Mouse (Mus musculus): Measurements from ENCODE around the gene Myl9. TPM values are rescaled to one million over a fixed set of nuclear protein-coding genes. Genes with fewer than 3 reads are reported as not detected.

The Myl9 gene
- polyA plus RNA-seq, 1 experiment from 2014 or later = 1,258 TPM

DNA sequence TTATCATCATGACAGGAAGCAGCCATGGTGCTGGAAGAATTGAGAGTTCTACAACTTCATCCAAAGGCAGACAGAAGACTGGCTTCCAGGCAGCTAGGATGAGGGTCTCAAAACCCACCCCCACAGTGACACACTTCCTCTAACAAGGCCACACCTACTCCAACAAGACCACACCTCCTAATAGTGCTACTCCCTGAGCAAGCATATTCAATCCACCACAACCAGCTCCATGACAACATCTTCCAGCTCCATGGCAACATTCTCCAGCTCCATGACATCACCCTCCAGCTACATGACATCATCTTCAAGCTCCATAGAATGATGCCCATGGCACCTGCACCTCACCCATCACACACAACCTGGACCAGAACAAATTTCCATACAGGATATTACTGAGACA lies 1.8 kb upstream of the Myl9 start:
- peaks cover 20% of the 10 kb centered on the region for H3K4me1 ChIP-seq (ENCODE audit: control insufficient read depth, insufficient read depth, low read length)
- H3K27me3 ChIP-seq (replicated peaks; ENCODE audit: control insufficient read depth, insufficient read depth, low read length) = no peaks in the 10 kb centered on the region

DNA sequence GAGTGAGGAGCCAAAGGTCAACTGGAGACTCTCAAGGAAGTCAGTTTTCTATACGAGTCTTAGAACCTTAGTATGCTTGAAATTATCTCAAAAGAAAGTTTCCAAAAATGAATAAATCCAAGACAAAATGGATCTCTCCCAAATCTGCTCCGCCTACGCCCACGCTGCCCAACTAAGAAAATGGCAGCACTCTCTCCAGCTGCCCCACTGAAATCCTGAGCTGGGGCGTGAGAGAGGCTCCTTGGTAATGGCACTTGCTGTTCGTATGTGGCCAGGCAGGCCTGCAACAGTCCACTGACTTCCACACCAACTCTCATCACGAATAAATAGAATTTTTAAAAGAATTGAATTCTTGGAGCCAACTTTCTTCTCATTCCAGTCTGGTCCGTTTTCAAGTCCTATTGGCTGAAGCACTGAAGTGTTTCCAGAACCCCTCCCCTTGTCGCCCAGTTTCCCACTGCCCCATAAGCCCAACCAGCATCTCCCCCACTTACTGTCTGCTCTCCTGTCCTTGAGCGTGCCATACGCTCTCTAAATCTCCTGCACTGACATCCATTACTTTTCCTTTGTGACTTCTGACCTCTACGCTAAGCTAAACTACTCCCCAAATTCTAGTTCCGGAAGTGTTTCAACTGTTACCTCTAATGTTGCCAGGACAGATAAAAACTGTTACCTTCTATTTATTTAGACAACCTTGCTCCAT lies 1.0 kb upstream of the Myl9 start:
- H3K27me3 ChIP-seq (replicated peaks; ENCODE audit: control insufficient read depth, insufficient read depth, low read length) = no peaks in the 10 kb centered on the region
- peak overlapping the region; percentile 50 for H3K4me3 ChIP-seq (ENCODE audit: low read length)
- peak overlapping the region; percentile 76 for H3K9ac ChIP-seq (ENCODE audit: low read depth, low read length)
- peak overlapping the region; percentile 61 for H3K4me2 ChIP-seq (ENCODE audit: low read depth, low read length)
- peak overlapping the region; percentile 77 for H3K27ac ChIP-seq (ENCODE audit: low read length)
- H3K4me1 ChIP-seq (ENCODE audit: control insufficient read depth, insufficient read depth, low read length) = peaks cover 20% of the 10 kb centered on the region
- no peaks in the 10 kb centered on the region for H3K9me3 ChIP-seq (ENCODE audit: control insufficient read depth, low read length)
- H3K36me3 ChIP-seq (ENCODE audit: control insufficient read depth, insufficient read depth, low read length) = no peaks in the 10 kb centered on the region
- no peak for ATAC-seq
- WGBS = 67% methylated on average over 13 of the region's 13 CpGs

More for the DNA sequence above, 1.8 kb upstream of the Myl9 start:
- Histone ChIP-seq H3K9ac (ENCODE audit: low read depth, low read length) (no peak overlapping the region), H3K9me3 (ENCODE audit: control insufficient read depth, low read length) (no peaks in the 10 kb centered on the region), H3K4me2 (ENCODE audit: low read depth, low read length) (no peak overlapping the region), H3K27ac (ENCODE audit: low read length) (no peak overlapping the region), H3K36me3 (ENCODE audit: control insufficient read depth, insufficient read depth, low read length) (no peaks in the 10 kb centered on the region), H3K4me3 (ENCODE audit: low read length) (no peak overlapping the region)
- ATAC-seq = no peak

DNA sequence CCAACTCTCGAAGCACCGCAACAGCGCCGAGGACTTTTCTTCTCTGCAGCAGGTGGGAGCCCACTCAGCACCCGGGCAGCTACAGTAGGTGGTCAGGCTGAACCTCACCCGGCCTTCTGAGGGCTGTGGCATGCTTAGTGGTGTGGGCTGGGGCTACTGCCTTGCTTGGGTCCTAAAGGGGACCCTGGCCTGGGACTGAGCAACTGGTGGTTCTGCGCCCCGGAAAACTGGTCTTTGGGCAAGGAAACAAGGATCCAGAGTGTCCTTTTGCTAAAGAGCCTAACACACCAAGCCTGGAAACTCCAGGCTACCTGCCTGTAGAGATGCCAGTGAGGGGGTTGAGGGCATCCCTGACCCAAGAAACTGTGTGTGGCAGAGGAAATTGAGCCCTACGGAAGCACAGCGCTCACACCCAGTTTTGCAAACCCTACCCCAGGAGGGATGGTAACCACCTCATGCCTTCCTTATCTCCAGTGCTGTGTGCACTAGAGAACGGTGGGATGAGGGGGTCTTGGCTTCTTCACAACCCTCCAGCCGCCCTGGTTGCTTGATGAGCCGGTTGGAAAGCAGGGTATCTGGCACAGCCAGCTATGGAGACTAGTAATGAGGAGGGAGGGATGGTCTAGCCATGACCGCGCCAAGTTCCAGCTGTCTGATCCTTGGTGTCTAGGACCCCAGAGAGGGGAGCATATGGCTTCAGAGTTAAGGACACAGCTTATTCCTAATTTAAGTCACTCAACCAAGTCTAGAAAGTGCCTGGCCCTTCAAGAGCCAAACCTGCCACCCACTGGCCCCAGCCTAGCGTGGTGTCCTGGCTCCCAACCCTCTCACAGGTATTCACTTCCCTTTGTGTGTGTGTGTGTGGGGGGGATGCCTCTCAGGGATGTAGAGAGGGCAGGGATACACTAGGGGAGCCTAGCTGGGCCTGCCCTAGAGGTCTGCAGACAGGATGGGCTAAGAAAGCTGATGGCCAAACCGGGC lies 525 bp downstream of the Myl9 start:
- H3K4me3 ChIP-seq (ENCODE audit: low read length) = peak overlapping the region; percentile 50
- H3K9ac ChIP-seq (ENCODE audit: low read depth, low read length) = peak overlapping the region; percentile 76
- no peaks in the 10 kb centered on the region for H3K9me3 ChIP-seq (ENCODE audit: control insufficient read depth, low read length)
- H3K36me3 ChIP-seq (ENCODE audit: control insufficient read depth, insufficient read depth, low read length) = no peaks in the 10 kb centered on the region
- no peaks in the 10 kb centered on the region for H3K27me3 ChIP-seq (replicated peaks; ENCODE audit: control insufficient read depth, insufficient read depth, low read length)
- H3K4me2 ChIP-seq (ENCODE audit: low read depth, low read length) = peak overlapping the region; percentile 61
- peak overlapping the region; percentile 77 for H3K27ac ChIP-seq (ENCODE audit: low read length)
- peaks cover 32% of the 10 kb centered on the region for H3K4me1 ChIP-seq (ENCODE audit: control insufficient read depth, insufficient read depth, low read length)
- 30% methylated on average over 17 of the region's 17 CpGs for WGBS
- no peak for ATAC-seq

DNA sequence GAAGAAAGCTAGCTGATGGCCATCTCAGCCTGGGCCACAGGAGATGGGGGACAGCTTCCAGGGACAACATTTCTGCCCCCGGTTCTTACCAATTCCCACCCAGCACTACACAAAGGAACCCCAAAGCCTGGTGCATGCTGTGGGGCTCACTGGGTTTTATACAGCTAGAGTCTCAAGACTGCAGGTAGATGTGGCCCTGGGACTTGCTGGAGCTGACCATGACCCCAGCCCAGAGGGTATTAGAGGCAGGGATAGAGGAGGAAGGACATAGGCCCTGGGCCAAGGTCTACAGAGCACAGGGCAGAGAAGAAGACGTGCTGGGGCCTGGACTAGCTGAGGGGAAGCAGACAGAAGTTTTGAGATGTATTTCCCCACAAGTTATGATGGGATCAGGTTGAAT lies 1.7 kb downstream of the Myl9 start:
- peaks cover 40% of the 10 kb centered on the region for H3K4me1 ChIP-seq (ENCODE audit: control insufficient read depth, insufficient read depth, low read length)
- peak overlapping the region; percentile 44 for H3K4me3 ChIP-seq (ENCODE audit: low read length)
- WGBS = 89% methylated on average over 2 of the region's 2 CpGs
- ATAC-seq = no peak
- peak overlapping the region; percentile 53 for H3K9ac ChIP-seq (ENCODE audit: low read depth, low read length)
- H3K27ac ChIP-seq (ENCODE audit: low read length) = peak overlapping the region; percentile 59
- H3K36me3 ChIP-seq (ENCODE audit: control insufficient read depth, insufficient read depth, low read length) = no peaks in the 10 kb centered on the region
- H3K27me3 ChIP-seq (replicated peaks; ENCODE audit: control insufficient read depth, insufficient read depth, low read length) = no peaks in the 10 kb centered on the region
- peak overlapping the region; percentile 33 for H3K4me2 ChIP-seq (ENCODE audit: low read depth, low read length)
- no peaks in the 10 kb centered on the region for H3K9me3 ChIP-seq (ENCODE audit: control insufficient read depth, low read length)

DNA sequence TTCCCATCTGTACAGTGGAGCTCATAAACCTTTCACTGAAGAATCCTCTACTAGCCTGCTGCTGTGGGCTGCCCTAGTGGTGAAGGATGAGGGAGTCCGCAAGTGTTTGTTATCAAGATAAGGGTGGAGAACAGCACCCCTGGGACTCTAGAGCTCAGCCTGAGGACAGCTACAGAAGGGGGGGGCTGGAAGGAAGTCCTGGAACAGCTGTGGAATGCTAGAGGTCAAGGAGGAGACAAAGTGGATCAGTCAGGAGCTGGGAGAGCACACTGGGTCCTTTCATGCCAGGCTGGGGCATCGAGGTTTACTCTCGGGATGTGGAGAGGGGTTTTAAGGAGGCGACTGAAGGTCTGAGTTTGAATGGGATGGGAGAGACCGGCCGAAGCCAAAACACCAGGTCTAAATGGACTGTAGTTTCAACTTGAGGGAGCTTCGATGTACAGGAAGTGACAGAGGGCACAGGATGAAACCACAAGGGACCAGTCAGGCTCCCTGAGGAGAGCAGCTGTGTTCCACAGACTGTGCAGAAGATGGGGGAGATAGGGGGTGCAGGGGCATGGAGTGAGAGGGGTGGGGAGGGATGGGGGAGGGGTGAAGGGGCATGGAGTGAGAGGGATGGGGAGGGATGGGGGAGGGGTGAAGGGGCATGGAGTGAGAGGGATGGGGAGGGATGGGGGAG lies 2.2 kb downstream of the Myl9 start:
- Histone ChIP-seq H3K9ac (ENCODE audit: low read depth, low read length) (peak overlapping the region; percentile 53), H3K27ac (ENCODE audit: low read length) (peak overlapping the region; percentile 59), H3K4me2 (ENCODE audit: low read depth, low read length) (peak overlapping the region; percentile 33), H3K4me3 (ENCODE audit: low read length) (peak overlapping the region; percentile 44), H3K4me1 (ENCODE audit: control insufficient read depth, insufficient read depth, low read length) (peaks cover 40% of the 10 kb centered on the region), H3K27me3 (replicated peaks; ENCODE audit: control insufficient read depth, insufficient read depth, low read length) (no peaks in the 10 kb centered on the region), H3K9me3 (ENCODE audit: control insufficient read depth, low read length) (no peaks in the 10 kb centered on the region), H3K36me3 (ENCODE audit: control insufficient read depth, insufficient read depth, low read length) (no peaks in the 10 kb centered on the region)
- 48% methylated on average over 7 of the region's 7 CpGs for WGBS
- ATAC-seq = no peak

DNA sequence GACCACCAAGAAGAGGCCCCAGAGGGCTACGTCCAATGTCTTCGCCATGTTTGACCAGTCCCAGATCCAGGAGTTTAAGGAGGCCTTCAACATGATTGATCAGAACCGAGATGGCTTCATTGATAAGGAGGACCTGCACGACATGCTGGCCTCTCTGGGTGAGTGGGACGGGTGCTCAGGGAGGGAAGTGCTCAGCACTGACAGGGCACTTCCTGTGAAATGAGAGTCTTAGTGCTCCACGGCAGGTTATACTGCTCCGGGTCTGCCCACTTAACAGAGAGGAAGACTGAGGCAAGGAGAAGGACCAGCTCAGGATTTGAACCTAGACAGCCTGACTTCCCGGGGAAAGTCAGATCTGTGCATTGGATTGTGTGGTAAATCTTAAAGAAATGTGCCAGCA lies 3.4 kb downstream of the Myl9 start:
- H3K9me3 ChIP-seq (ENCODE audit: control insufficient read depth, low read length) = no peaks in the 10 kb centered on the region
- no peak overlapping the region for H3K27ac ChIP-seq (ENCODE audit: low read length)
- H3K27me3 ChIP-seq (replicated peaks; ENCODE audit: control insufficient read depth, insufficient read depth, low read length) = no peaks in the 10 kb centered on the region
- no peak for ATAC-seq
- H3K4me2 ChIP-seq (ENCODE audit: low read depth, low read length) = peak overlapping the region; percentile 49
- WGBS = 71% methylated on average over 8 of the region's 8 CpGs
- peak overlapping the region; percentile 29 for H3K4me3 ChIP-seq (ENCODE audit: low read length)
- H3K9ac ChIP-seq (ENCODE audit: low read depth, low read length) = peak overlapping the region; percentile 45; the same call in 1 of the 2 replicates
- H3K36me3 ChIP-seq (ENCODE audit: control insufficient read depth, insufficient read depth, low read length) = no peaks in the 10 kb centered on the region
- H3K4me1 ChIP-seq (ENCODE audit: control insufficient read depth, insufficient read depth, low read length) = peaks cover 40% of the 10 kb centered on the region

DNA sequence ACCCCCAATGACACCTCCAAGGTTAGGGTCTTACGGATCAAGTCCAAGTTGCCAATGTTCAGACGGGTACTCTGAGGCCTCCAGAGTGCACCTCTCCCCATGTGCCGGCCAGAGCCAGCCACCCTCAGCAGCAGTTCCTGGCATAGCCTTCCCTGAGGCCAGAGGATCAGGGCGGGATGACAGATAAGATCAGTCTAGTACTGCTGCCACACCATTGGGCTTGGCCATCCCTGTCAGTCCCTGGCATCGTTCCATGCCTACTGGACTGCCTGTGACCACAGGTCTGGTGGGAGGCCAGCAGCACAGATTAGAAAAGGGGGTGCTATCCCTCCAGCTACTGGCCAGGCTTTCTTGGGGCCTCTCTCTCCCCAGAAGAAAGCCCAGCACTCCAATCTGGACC lies 3.8 kb downstream of the Myl9 start:
- ATAC-seq = no peak
- Histone ChIP-seq H3K9ac (ENCODE audit: low read depth, low read length) (peak overlapping the region; percentile 46; the same call in 1 of the 2 replicates), H3K9me3 (ENCODE audit: control insufficient read depth, low read length) (no peaks in the 10 kb centered on the region), H3K27ac (ENCODE audit: low read length) (no peak overlapping the region), H3K4me3 (ENCODE audit: low read length) (peak overlapping the region; percentile 29), H3K4me2 (ENCODE audit: low read depth, low read length) (peak overlapping the region; percentile 49), H3K36me3 (ENCODE audit: control insufficient read depth, insufficient read depth, low read length) (no peaks in the 10 kb centered on the region), H3K27me3 (replicated peaks; ENCODE audit: control insufficient read depth, insufficient read depth, low read length) (no peaks in the 10 kb centered on the region), H3K4me1 (ENCODE audit: control insufficient read depth, insufficient read depth, low read length) (peaks cover 39% of the 10 kb centered on the region)
- WGBS = 63% methylated on average over 5 of the region's 5 CpGs

DNA sequence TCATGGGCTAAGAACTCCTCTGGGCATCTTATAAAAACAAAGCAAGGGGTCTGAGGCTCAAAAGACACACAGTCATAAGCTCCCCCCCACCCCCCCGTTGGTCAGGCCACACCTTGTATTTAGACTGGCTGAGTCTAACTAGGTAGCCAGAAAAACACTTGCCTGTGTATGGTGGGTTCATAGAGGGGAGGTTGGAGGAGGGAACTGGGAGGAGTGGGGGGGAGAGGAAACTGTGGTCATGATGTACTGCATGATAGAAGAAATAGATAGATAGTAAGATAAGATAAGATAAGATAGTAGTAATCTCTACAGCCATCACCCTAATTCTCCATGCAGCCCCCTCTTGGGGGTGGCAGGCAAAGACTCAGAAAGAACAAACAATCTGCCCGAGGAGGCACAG lies 4.3 kb downstream of the Myl9 start:
- H3K9ac ChIP-seq (ENCODE audit: low read depth, low read length) = no peak overlapping the region

DNA sequence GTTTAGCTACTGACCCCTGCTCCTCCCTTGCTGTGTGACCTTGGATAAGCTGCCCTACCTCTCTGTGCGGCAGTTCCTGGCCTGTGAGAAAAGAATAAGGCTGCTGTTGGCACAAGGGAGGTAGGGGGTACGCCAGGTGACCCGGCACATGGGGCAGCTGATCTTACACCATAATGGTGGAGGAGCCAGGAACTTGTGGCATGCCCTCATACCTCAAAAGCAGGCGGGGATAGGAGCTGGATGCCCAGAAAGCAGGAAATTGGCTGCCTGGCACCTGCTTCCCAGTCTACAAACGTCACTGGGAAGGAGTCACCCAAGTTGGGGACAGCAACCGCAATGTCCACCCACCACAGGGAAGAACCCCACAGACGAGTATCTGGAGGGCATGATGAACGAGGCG lies 4.9 kb downstream of the Myl9 start:
- peak overlapping the region; percentile 25; the same call in 1 of the 2 replicates for H3K4me2 ChIP-seq (ENCODE audit: low read depth, low read length)
- 70% methylated on average over 9 of the region's 9 CpGs for WGBS

More for the DNA sequence above, 4.3 kb downstream of the Myl9 start:
- WGBS = 35% methylated on average over 2 of the region's 2 CpGs
- H3K4me3 ChIP-seq (ENCODE audit: low read length) = peak overlapping the region; percentile 29
- peaks cover 34% of the 10 kb centered on the region for H3K4me1 ChIP-seq (ENCODE audit: control insufficient read depth, insufficient read depth, low read length)
- H3K36me3 ChIP-seq (ENCODE audit: control insufficient read depth, insufficient read depth, low read length) = no peaks in the 10 kb centered on the region
- H3K27ac ChIP-seq (ENCODE audit: low read length) = no peak overlapping the region
- H3K4me2 ChIP-seq (ENCODE audit: low read depth, low read length) = peak overlapping the region; percentile 49
- no peaks in the 10 kb centered on the region for H3K27me3 ChIP-seq (replicated peaks; ENCODE audit: control insufficient read depth, insufficient read depth, low read length)
- no peak for ATAC-seq
- no peaks in the 10 kb centered on the region for H3K9me3 ChIP-seq (ENCODE audit: control insufficient read depth, low read length)

More for the DNA sequence above, 4.9 kb downstream of the Myl9 start:
- peaks cover 34% of the 10 kb centered on the region for H3K4me1 ChIP-seq (ENCODE audit: control insufficient read depth, insufficient read depth, low read length)
- H3K4me3 ChIP-seq (ENCODE audit: low read length) = no peak overlapping the region
- peak overlapping the region; percentile 21 for H3K9ac ChIP-seq (ENCODE audit: low read depth, low read length)
- H3K27ac ChIP-seq (ENCODE audit: low read length) = no peak overlapping the region
- no peak for ATAC-seq
- H3K27me3 ChIP-seq (replicated peaks; ENCODE audit: control insufficient read depth, insufficient read depth, low read length) = no peaks in the 10 kb centered on the region
- no peaks in the 10 kb centered on the region for H3K36me3 ChIP-seq (ENCODE audit: control insufficient read depth, insufficient read depth, low read length)
- H3K9me3 ChIP-seq (ENCODE audit: control insufficient read depth, low read length) = no peaks in the 10 kb centered on the region

All from intestine, embryonic 16.5 days (tissue).